19 mouse cellular contexts compared by ENCODE assay signal in the genomic region with DNA sequence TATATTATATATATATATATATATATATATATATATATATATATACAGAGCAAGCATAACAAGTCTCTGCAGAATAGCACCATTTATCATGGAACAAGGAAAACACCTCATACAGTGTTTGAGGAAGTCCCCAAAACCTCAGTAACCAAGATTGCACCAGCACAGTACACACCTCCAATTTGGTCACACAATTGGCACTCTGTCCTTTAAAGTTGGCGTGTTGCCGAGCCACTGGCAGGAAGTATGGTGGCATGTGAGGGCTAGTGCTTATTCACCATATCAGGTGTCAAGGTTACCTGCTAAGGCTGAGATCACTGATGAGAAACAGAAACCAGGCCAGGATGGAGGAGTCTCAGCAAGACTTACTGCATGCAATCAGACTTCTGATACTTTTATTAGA.
A peak's percentile ranks its signal among the peaks of the same experiment; 100 is the strongest.
DNase-seq lines count a peak whose midpoint lies in the region; ATAC-seq and TF ChIP-seq lines count a peak whose summit lies in the region.
"Had no signal": no experiment of that assay in that cellular context is flagged by ENCODE, and none has a peak within 500 bp of the region (broad histone marks: within the 10 kb centered on the region; RNA-seq: fewer than 3 reads in every experiment).

No protein-coding gene starts in this region.

- no peaks in the 10 kb centered on the region for H3K36me3 ChIP-seq in heart, embryonic 12.5 days
- no peaks in the 10 kb centered on the region for H3K36me3 ChIP-seq in CH12.LX (replicated peaks in 1 of 2; ENCODE audit: control insufficient read depth in 1 of 2, insufficient read depth in 1 of 2, low read length in 1 of 2)
- no peaks in the 10 kb centered on the region for H3K36me3 ChIP-seq in hindbrain, embryonic 14.5 days (replicated peaks; ENCODE audit: control insufficient read depth, insufficient read depth)
- H3K36me3 ChIP-seq: stomach, embryonic 15.5 days had no signal

- no peak overlapping the region for H3K4me2 ChIP-seq in heart, embryonic 12.5 days
- no peak overlapping the region for H3K4me2 ChIP-seq in CH12.LX (ENCODE audit: insufficient read depth, low read depth, poor library complexity, severe bottlenecking)
- no peak overlapping the region for H3K4me2 ChIP-seq in hindbrain, embryonic 14.5 days (replicated peaks)
- H3K4me2 ChIP-seq: forebrain, embryonic 13.5 days; liver, embryonic 11.5 days; stomach, embryonic 15.5 days had no signal

- H3K27me3 ChIP-seq in heart, embryonic 12.5 days (replicated peaks), result no peaks in the 10 kb centered on the region
- H3K27me3 ChIP-seq in CH12.LX (replicated peaks), result no peaks in the 10 kb centered on the region
- H3K27me3 ChIP-seq in hindbrain, embryonic 14.5 days (ENCODE audit: control insufficient read depth, insufficient read depth, low read length), result no peaks in the 10 kb centered on the region
- H3K27me3 ChIP-seq: forebrain, embryonic 13.5 days; stomach, embryonic 15.5 days had no signal

- ATAC-seq in heart, embryonic 12.5 days (ENCODE audit: insufficient number of reproducible peaks, low FRiP score), result no peak
- no peak for ATAC-seq in hindbrain, embryonic 14.5 days (ENCODE audit: low FRiP score)
- ATAC-seq: forebrain, embryonic 13.5 days; hindbrain, postnatal 0 days had no signal

- no peaks in the 10 kb centered on the region for H3K9me3 ChIP-seq in heart, embryonic 12.5 days (replicated peaks)
- H3K9me3 ChIP-seq in CH12.LX (replicated peaks; ENCODE audit: low read length), result no peaks in the 10 kb centered on the region
- H3K9me3 ChIP-seq in hindbrain, embryonic 14.5 days (ENCODE audit: control insufficient read depth, low read length), result no peaks in the 10 kb centered on the region
- H3K9me3 ChIP-seq: forebrain, embryonic 13.5 days; stomach, embryonic 15.5 days had no signal

- no peak for TF ChIP-seq EP300 in CH12.LX (IDR thresholded peaks at IDR 0.05; ENCODE audit: low read length)

- dilution Hi-C loops in CH12.LX (cut with MboI; ENCODE audit: extremely low pct_ligation_motif_present, extremely low pct_unique_long_range_greater_than_20kb, low sequenced_read_pairs), result no loop called here

- no peak overlapping the region for H3K9ac ChIP-seq in heart, embryonic 12.5 days
- no peak overlapping the region for H3K9ac ChIP-seq in CH12.LX (ENCODE audit: insufficient read depth, low read depth)
- H3K9ac ChIP-seq in hindbrain, embryonic 14.5 days, result no peak overlapping the region
- H3K9ac ChIP-seq: forebrain, embryonic 13.5 days; stomach, embryonic 15.5 days had no signal

- H3K27ac ChIP-seq in heart, embryonic 12.5 days (ENCODE audit: poor library complexity, severe bottlenecking), result no peak overlapping the region
- no peak overlapping the region for H3K27ac ChIP-seq in CH12.LX (ENCODE audit: insufficient read depth, low read depth)
- no peak overlapping the region for H3K27ac ChIP-seq in hindbrain, embryonic 14.5 days
- H3K27ac ChIP-seq: forebrain, embryonic 13.5 days; hindbrain, postnatal 0 days; stomach, embryonic 15.5 days had no signal

- TF ChIP-seq POLR2A in CH12.LX (IDR thresholded peaks at IDR 0.05; ENCODE audit: low read depth, low read length), result no peak

- 69% methylated on average over 2 of the region's 2 CpGs for WGBS in heart, embryonic 12.5 days
- 93% methylated on average over 2 of the region's 2 CpGs for WGBS in hindbrain, embryonic 14.5 days

- TF ChIP-seq CTCF in CH12.LX (conservative IDR thresholded peaks at IDR 0.05 in 1 of 2, IDR thresholded peaks at IDR 0.05 in 1 of 2; ENCODE audit: low read depth in 2 of 2, low read length in 2 of 2), result no peak

- H3K4me3 ChIP-seq in heart, embryonic 12.5 days, result no peak overlapping the region
- H3K4me3 ChIP-seq in CH12.LX (replicated peaks in 1 of 3; ENCODE audit: low read depth in 2 of 3, low read length in 2 of 3, poor library complexity in 1 of 3), result no peak overlapping the region
- no peak overlapping the region for H3K4me3 ChIP-seq in hindbrain, embryonic 14.5 days (replicated peaks; ENCODE audit: low read length)
- H3K4me3 ChIP-seq: forebrain, embryonic 13.5 days; myocyte; stomach, embryonic 15.5 days had no signal

- H3K79me2 ChIP-seq in CH12.LX (replicated peaks; ENCODE audit: control insufficient read depth, extremely low read depth, insufficient read depth, poor library complexity, severe bottlenecking), result no peaks in the 10 kb centered on the region

- in situ Hi-C loops in CH12.LX (cut with MboI; ENCODE audit: low pct_ligation_motif_present, low pct_unique_long_range_greater_than_20kb, low sequenced_read_pairs), result no loop called here

- no peaks in the 10 kb centered on the region for H3K4me1 ChIP-seq in heart, embryonic 12.5 days (replicated peaks)
- H3K4me1 ChIP-seq in CH12.LX (ENCODE audit: control insufficient read depth in 1 of 2, insufficient read depth in 2 of 2), result peaks cover 2 to 29% of the 10 kb centered on the region in 2 experiments; a peak in 3 of 4 replicates
- H3K4me1 ChIP-seq in hindbrain, embryonic 14.5 days (replicated peaks; ENCODE audit: control insufficient read depth, insufficient read depth, low read length), result no peaks in the 10 kb centered on the region
- H3K4me1 ChIP-seq: forebrain, embryonic 13.5 days; stomach, embryonic 15.5 days had no signal

- peak; percentile 88 for DNase-seq in heart, adult 11 months
- DNase-seq in CH12.LX (ENCODE audit: extremely low read depth), result peak; percentile 6
- DNase-seq in MEL-GATA-1-ER (ENCODE audit: extremely low read depth, low read depth), result peak; percentile 19
- peak; percentile 33 to 40 for DNase-seq in heart, postnatal 14 days
- no peak for DNase-seq in embryo, embryonic 10 days (ENCODE audit: low spot score)
- no peak for DNase-seq in hindbrain, embryonic 14.5 days (ENCODE audit: low spot score)
- DNase-seq: cerebellum, adult 11-12 months; gastrocnemius, postnatal 36 days; kidney, adult 11 months; lung, adult 18-20 months; lung, postnatal 14 days; midbrain, embryonic 14.5 days; right cerebral cortex, postnatal 14 days had no signal

- intact Hi-C loops in heart, postnatal 14 days (cut with DNase I), result no loop called here

- no peak for TF ChIP-seq RAD21 in CH12.LX (IDR thresholded peaks at IDR 0.05; ENCODE audit: low read depth, low read length)

TF ChIP-seq in CH12.LX, 34 proteins besides CTCF, POLR2A, EP300 and RAD21:
- TF ChIP-seq MYC (IDR thresholded peaks at IDR 0.05; ENCODE audit: low read depth, low read length), result no peak
- TF ChIP-seq NRF1 (IDR thresholded peaks at IDR 0.05; ENCODE audit: low read depth, low read length), result no peak
- TF ChIP-seq MXI1 (IDR thresholded peaks at IDR 0.05; ENCODE audit: low read depth, low read length), result no peak
- no peak for TF ChIP-seq ZKSCAN1 (IDR thresholded peaks at IDR 0.05; ENCODE audit: borderline replicate concordance, low read depth, low read length)
- no peak for TF ChIP-seq E2F4 (IDR thresholded peaks at IDR 0.05; ENCODE audit: insufficient replicate concordance, low read depth, low read length)
- TF ChIP-seq KAT2A (IDR thresholded peaks at IDR 0.05; ENCODE audit: insufficient replicate concordance, low read length), result no peak
- no peak for TF ChIP-seq MAZ (IDR thresholded peaks at IDR 0.05; ENCODE audit: low read depth, low read length)
- no peak for TF ChIP-seq HCFC1 (IDR thresholded peaks at IDR 0.05; ENCODE audit: low read depth, low read length)
- no peak for TF ChIP-seq CHD1 (IDR thresholded peaks at IDR 0.05; ENCODE audit: low read depth, low read length)
- TF ChIP-seq TCF12 (IDR thresholded peaks at IDR 0.05; ENCODE audit: low read depth, low read length), result no peak
- no peak for TF ChIP-seq RCOR1 (conservative IDR thresholded peaks at IDR 0.05; ENCODE audit: low read depth, low read length)
- TF ChIP-seq SMC3 (IDR thresholded peaks at IDR 0.05; ENCODE audit: low read depth, low read length), result no peak
- TF ChIP-seq UBTF (IDR thresholded peaks at IDR 0.05; ENCODE audit: low read depth, low read length), result no peak
- TF ChIP-seq MAX (IDR thresholded peaks at IDR 0.05; ENCODE audit: low read length), result no peak
- TF ChIP-seq SIN3A (IDR thresholded peaks at IDR 0.05; ENCODE audit: low read length), result no peak
- no peak for TF ChIP-seq IRF4 (IDR thresholded peaks at IDR 0.05; ENCODE audit: low read depth, low read length)
- no peak for TF ChIP-seq ZMIZ1 (IDR thresholded peaks at IDR 0.05; ENCODE audit: low read depth, low read length)
- no peak for TF ChIP-seq ELF1 (IDR thresholded peaks at IDR 0.05; ENCODE audit: low read depth, low read length)
- no peak for TF ChIP-seq JUN (IDR thresholded peaks at IDR 0.05; ENCODE audit: insufficient read depth, low read depth, low read length)
- no peak for TF ChIP-seq BHLHE40 (IDR thresholded peaks at IDR 0.05; ENCODE audit: low read depth, low read length)

Comparison
In these comparisons a context has a peak if more than half of its experiments do, and no peak if none do; other contexts are left out.
1. DNase-seq: peak in heart, adult 11 months (single experiment), CH12.LX (single experiment), MEL-GATA-1-ER (single experiment) and heart, postnatal 14 days (2 of 2); none in embryo, embryonic 10 days (single experiment) and hindbrain, embryonic 14.5 days (single experiment).